Mouse (Mus musculus): Measurements from ENCODE around the gene Ovca2. TPM values are rescaled to one million over a fixed set of nuclear protein-coding genes. Genes with fewer than 3 reads are reported as not detected.
A peak's percentile ranks its signal among the peaks of the same experiment; 100 is the strongest.

The Ovca2 gene
- polyA plus RNA-seq, 1 experiment from 2014 or later: 28.6 TPM

DNA sequence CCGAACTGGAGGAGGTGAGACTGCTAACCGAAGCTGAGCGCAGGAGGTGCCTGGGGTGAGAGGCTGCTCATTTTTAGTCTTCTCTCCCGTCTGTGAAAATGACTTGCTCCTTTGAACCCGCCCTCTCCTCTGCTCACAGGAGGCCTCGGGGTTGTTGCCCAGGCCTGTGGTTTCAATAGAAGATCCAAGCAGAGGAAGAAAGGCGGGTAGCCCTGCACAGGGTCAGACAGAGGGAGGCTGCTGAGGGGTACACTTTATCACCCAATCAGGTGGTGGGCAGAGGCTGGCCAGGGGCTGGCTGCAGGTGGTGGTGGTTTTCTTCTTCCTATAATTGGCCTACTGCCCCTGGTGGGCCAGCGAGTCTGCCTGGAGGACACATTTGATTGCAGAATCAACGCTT is 25.8 kb upstream of the Ovca2 start:
- no peak overlapping the region for H3K4me3 ChIP-seq (ENCODE audit: low read depth, low read length)
- H3K4me1 ChIP-seq (ENCODE audit: insufficient read depth): no peaks in the 10 kb centered on the region
- no peak for TF ChIP-seq CTCF (IDR thresholded peaks at IDR 0.05; ENCODE audit: low read depth)
- H3K9ac ChIP-seq: no peak overlapping the region
- no peaks in the 10 kb centered on the region; the same call in 1 of the 2 replicates for H3K9me3 ChIP-seq (ENCODE audit: low read depth, low read length)
- no peak for DNase-seq
- no peak overlapping the region for H3K27ac ChIP-seq (ENCODE audit: low read depth)
- no peak for ATAC-seq (ENCODE audit: insufficient read depth)
- H3K27me3 ChIP-seq (ENCODE audit: insufficient read depth, low read length): no peaks in the 10 kb centered on the region
- no peaks in the 10 kb centered on the region for H3K36me3 ChIP-seq (ENCODE audit: insufficient read depth)
- WGBS: 52% methylated on average over 9 of the region's 9 CpGs
- H3K4me2 ChIP-seq: no peak overlapping the region

DNA sequence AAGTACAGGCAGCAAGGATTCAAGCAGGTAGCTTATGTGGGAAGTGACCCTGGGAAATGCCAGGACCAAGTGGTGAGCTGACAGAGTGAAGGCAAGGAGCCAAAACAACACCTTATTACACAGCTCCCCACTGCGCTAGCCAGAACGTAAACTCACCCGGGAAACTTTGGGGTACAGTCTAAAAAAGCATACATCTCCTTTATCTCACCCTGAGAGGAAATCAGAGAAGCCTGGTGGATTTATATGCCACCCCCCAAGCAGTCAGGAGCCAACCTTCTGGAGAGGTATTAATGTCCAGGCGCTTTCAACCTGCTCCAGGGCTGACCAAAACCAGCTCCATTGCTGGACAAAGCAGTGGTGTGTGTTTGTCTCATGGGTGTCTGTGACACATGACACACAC is 25.3 kb upstream of the Ovca2 start:
- no peaks in the 10 kb centered on the region for H3K27me3 ChIP-seq (ENCODE audit: insufficient read depth, low read length)
- ATAC-seq (ENCODE audit: insufficient read depth): no peak
- WGBS: 60% methylated on average over 4 of the region's 4 CpGs

DNA sequence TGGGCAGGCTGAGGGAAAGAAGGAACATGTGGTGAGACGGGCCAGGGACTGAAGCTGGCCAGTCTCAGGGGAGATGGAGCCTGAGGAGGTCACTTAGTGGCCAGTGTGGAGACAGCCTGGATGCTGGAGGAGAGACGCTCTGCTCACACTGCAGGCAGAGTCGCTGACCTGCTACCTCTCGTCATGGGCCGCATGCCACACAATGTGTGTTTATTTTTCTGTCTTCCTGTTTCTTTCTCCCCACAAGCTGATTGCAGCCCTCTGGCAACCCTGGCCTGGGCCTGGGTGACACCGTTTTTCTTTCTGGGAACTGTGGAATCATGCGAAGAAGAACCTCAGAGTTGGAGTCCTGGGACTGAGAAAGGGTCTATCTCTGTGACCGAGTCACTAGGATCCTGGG is 23.1 kb upstream of the Ovca2 start:
- no peak overlapping the region for H3K4me2 ChIP-seq
- no peaks in the 10 kb centered on the region for H3K36me3 ChIP-seq (ENCODE audit: insufficient read depth)
- WGBS: 34% methylated on average over 8 of the region's 8 CpGs
- H3K4me1 ChIP-seq (ENCODE audit: insufficient read depth): no peaks in the 10 kb centered on the region
- ATAC-seq (ENCODE audit: insufficient read depth) (no peak), DNase-seq (peak; percentile 20)
- H3K27ac ChIP-seq (ENCODE audit: low read depth): no peak overlapping the region
- H3K9ac ChIP-seq: no peak overlapping the region
- peaks cover 8% of the 10 kb centered on the region; the same call in 1 of the 2 replicates for H3K27me3 ChIP-seq (ENCODE audit: insufficient read depth, low read length)
- H3K9me3 ChIP-seq (ENCODE audit: low read depth, low read length): no peaks in the 10 kb centered on the region; the same call in 1 of the 2 replicates
- TF ChIP-seq CTCF (IDR thresholded peaks at IDR 0.05; ENCODE audit: low read depth): no peak
- H3K4me3 ChIP-seq (ENCODE audit: low read depth, low read length): no peak overlapping the region

More for the DNA sequence above, 25.3 kb upstream of the Ovca2 start:
- H3K9ac ChIP-seq: no peak overlapping the region
- no peaks in the 10 kb centered on the region for H3K4me1 ChIP-seq (ENCODE audit: insufficient read depth)
- no peak for DNase-seq
- no peak for TF ChIP-seq CTCF (IDR thresholded peaks at IDR 0.05; ENCODE audit: low read depth)
- H3K27ac ChIP-seq (ENCODE audit: low read depth): no peak overlapping the region
- no peaks in the 10 kb centered on the region; the same call in 1 of the 2 replicates for H3K9me3 ChIP-seq (ENCODE audit: low read depth, low read length)
- H3K4me2 ChIP-seq: no peak overlapping the region
- no peak overlapping the region for H3K4me3 ChIP-seq (ENCODE audit: low read depth, low read length)
- no peaks in the 10 kb centered on the region for H3K36me3 ChIP-seq (ENCODE audit: insufficient read depth)

DNA sequence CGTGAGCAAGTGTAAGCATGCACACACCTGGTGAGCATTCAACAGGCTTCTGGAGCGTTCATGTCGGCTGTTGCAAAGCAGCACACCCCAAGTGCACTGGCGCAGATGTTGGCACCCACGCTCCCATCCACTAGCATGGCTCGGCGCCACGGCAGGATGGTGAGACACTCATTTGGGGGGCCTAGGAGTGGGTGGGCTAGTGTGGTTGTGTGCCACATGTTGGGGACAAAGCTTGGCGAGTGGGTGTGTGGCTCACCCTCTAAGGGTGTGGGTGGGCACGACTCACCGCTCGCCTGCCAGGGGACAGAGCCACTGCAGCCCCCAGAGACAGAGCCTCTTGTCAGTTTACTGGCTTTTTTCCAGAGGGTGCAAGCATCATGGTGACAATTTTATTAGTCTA is 22.3 kb upstream of the Ovca2 start:
- no peak overlapping the region for H3K4me3 ChIP-seq (ENCODE audit: low read depth, low read length)
- DNase-seq (no peak), ATAC-seq (ENCODE audit: insufficient read depth) (no peak)
- H3K9ac ChIP-seq: no peak overlapping the region
- no peak overlapping the region for H3K27ac ChIP-seq (ENCODE audit: low read depth)
- H3K4me1 ChIP-seq (ENCODE audit: insufficient read depth): no peaks in the 10 kb centered on the region
- no peak for TF ChIP-seq CTCF (IDR thresholded peaks at IDR 0.05; ENCODE audit: low read depth)
- H3K36me3 ChIP-seq (ENCODE audit: insufficient read depth): no peaks in the 10 kb centered on the region
- no peaks in the 10 kb centered on the region; the same call in 1 of the 2 replicates for H3K9me3 ChIP-seq (ENCODE audit: low read depth, low read length)
- no peak overlapping the region for H3K4me2 ChIP-seq
- H3K27me3 ChIP-seq (ENCODE audit: insufficient read depth, low read length): peaks cover 16% of the 10 kb centered on the region
- 83% methylated on average over 12 of the region's 12 CpGs for WGBS

DNA sequence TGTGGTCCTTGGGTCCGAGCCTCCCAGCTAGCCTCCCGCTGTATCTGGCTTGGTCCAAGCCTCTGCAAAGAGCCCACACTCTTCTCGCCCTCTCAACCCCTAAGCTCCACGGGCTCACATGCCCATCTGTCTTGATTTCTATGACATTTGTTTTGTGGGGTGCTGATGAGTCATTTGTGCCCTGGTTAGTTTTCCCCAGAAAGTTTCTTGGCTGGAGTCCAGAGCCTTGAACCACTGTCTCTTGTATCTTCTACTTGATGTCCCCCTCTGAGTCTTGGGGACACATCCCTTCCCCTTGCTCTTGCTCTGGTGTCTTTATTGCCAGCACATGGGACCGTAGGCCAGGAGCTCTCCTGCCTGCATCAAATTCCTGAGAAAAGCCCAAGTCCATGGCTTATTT is 21.3 kb upstream of the Ovca2 start:
- Histone ChIP-seq H3K9me3 (ENCODE audit: low read depth, low read length) (no peaks in the 10 kb centered on the region; the same call in 1 of the 2 replicates), H3K4me3 (ENCODE audit: low read depth, low read length) (no peak overlapping the region), H3K27me3 (ENCODE audit: insufficient read depth, low read length) (peaks cover 26% of the 10 kb centered on the region), H3K9ac (no peak overlapping the region), H3K4me1 (ENCODE audit: insufficient read depth) (no peaks in the 10 kb centered on the region), H3K4me2 (no peak overlapping the region), H3K27ac (ENCODE audit: low read depth) (no peak overlapping the region), H3K36me3 (ENCODE audit: insufficient read depth) (no peaks in the 10 kb centered on the region)
- DNase-seq: no peak
- TF ChIP-seq CTCF (IDR thresholded peaks at IDR 0.05; ENCODE audit: low read depth): no peak
- ATAC-seq (ENCODE audit: insufficient read depth): no peak
- 58% methylated on average over 5 of the region's 5 CpGs for WGBS

DNA sequence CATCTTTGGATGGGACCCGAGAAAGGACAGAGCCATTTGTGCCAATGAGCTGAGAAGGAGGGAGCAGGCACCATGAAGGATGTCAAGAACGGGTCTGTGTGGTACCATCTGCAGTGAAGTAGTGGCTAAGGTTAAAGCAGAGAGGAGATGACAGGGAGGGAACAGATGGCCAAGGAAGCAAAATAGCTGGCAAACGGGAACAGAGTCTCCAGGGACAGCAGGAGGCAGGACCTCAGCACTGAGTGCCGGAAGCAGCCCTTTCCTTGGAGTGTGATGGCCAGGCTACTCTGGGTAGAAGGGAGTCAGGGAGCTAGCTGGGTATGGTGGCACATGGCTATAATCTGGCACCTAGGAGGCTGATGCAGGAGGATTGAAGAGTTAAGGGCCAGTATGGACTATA is 20.2 kb upstream of the Ovca2 start:
- H3K4me1 ChIP-seq (ENCODE audit: insufficient read depth): no peaks in the 10 kb centered on the region; the same call in 1 of the 2 replicates
- peaks cover 37% of the 10 kb centered on the region for H3K27me3 ChIP-seq (ENCODE audit: insufficient read depth, low read length)
- H3K9ac ChIP-seq: no peak overlapping the region
- H3K36me3 ChIP-seq (ENCODE audit: insufficient read depth): no peaks in the 10 kb centered on the region
- no peak for TF ChIP-seq CTCF (IDR thresholded peaks at IDR 0.05; ENCODE audit: low read depth)
- ATAC-seq (ENCODE audit: insufficient read depth): no peak
- no peak overlapping the region for H3K4me3 ChIP-seq (ENCODE audit: low read depth, low read length)
- H3K27ac ChIP-seq (ENCODE audit: low read depth): no peak overlapping the region
- H3K9me3 ChIP-seq (ENCODE audit: low read depth, low read length): no peaks in the 10 kb centered on the region; the same call in 1 of the 2 replicates
- no peak overlapping the region for H3K4me2 ChIP-seq
- WGBS: 63% methylated on average over 4 of the region's 4 CpGs
- no peak for DNase-seq

DNA sequence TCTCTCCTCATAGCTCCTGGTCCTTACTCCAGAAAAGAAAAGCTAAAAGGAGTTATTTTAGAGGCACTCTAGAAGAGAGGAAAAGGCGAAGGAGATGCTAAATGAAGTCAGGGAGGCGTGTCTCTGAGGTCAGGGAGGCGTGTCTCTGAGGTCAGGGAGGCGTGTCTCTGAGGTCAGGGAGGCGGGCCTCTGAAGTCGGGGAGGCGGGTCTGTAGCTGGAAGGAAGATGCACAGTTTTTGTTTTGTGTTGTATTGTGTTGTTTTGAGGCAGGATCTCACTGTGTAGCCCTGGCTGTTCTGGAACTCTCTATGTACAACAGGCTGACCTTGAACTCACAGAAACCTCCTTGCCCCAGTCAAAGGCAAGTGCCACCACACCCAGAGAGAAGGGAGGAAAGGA is 19.3 kb upstream of the Ovca2 start:
- Histone ChIP-seq H3K9me3 (ENCODE audit: low read depth, low read length) (no peaks in the 10 kb centered on the region; the same call in 1 of the 2 replicates), H3K36me3 (ENCODE audit: insufficient read depth) (no peaks in the 10 kb centered on the region), H3K4me1 (ENCODE audit: insufficient read depth) (peaks cover 3% of the 10 kb centered on the region), H3K4me3 (ENCODE audit: low read depth, low read length) (no peak overlapping the region), H3K4me2 (no peak overlapping the region), H3K9ac (no peak overlapping the region), H3K27me3 (ENCODE audit: insufficient read depth, low read length) (peaks cover 45% of the 10 kb centered on the region), H3K27ac (ENCODE audit: low read depth) (no peak overlapping the region)
- DNase-seq: no peak
- no peak for ATAC-seq (ENCODE audit: insufficient read depth)
- no peak for TF ChIP-seq CTCF (IDR thresholded peaks at IDR 0.05; ENCODE audit: low read depth)
- WGBS: 40% methylated on average over 7 of the region's 7 CpGs

DNA sequence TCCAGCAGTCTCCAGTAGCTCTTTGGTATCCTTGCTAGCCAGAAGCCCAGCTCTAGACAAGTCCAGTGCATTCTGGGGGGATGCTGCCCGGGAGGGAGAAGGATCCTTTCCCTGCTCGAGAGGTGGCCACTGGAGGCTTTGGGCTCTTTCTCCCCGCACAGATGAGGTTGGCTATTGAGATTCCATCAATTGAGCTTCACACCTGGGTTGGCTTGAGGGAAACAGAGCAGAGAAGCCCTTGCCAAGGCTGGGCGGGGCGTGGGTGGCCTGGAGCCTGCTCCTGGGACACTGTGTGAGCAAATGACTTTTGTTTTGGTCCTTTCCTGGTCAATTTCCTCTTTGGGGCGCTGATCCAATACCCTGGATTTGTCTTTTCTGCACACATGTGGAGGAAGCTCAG is 17.5 kb upstream of the Ovca2 start:
- WGBS: 56% methylated on average over 6 of the region's 6 CpGs
- H3K4me3 ChIP-seq (ENCODE audit: low read depth, low read length): no peak overlapping the region
- no peak overlapping the region for H3K27ac ChIP-seq (ENCODE audit: low read depth)
- H3K27me3 ChIP-seq (ENCODE audit: insufficient read depth, low read length): peaks cover 47% of the 10 kb centered on the region
- no peak for DNase-seq
- H3K9me3 ChIP-seq (ENCODE audit: low read depth, low read length): no peaks in the 10 kb centered on the region; the same call in 1 of the 2 replicates
- TF ChIP-seq CTCF (IDR thresholded peaks at IDR 0.05; ENCODE audit: low read depth): no peak
- ATAC-seq (ENCODE audit: insufficient read depth): no peak
- H3K9ac ChIP-seq: no peak overlapping the region
- H3K36me3 ChIP-seq (ENCODE audit: insufficient read depth): no peaks in the 10 kb centered on the region
- H3K4me2 ChIP-seq: no peak overlapping the region
- peaks cover 4% of the 10 kb centered on the region for H3K4me1 ChIP-seq (ENCODE audit: insufficient read depth)

Measured in lung, embryonic 14.5 days (tissue).